Mouse (Mus musculus): ENCODE data around the gene Depdc5.

Depdc5 gene

GRCm38 (mm10) chr5:33024474-33024873 lies 161.0 kb downstream of the Depdc5 start:
- intact Hi-C loops (cut with DNase I), result loop anchor here (5.0 to 10.0 kb wide), 2 partner anchors 50 to 92 kb away; no protein-coding TSS in a partner anchor

DNA sequence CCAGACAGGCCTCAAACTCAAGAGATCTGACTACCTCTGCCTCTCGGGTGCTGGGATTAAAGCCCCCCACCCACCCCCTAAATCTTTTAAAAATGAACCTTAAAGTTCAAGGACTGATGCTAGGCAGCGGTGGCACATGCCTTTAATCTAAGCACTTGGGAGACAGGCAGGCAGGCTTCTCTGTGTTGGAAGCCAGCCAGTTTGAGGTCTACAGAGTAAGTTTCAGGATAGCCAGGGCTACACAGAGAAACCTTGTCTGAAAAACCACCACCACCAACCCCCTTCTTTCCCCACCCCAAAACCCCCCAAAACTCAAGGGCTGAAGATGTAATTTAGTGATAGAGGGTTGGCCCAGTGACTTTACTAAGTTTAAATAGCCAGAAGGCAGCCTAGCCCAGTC lies 165.2 kb downstream of the Depdc5 start:
- intact Hi-C loops (cut with DNase I), result loop anchor here (10.0 kb wide), 1 partner anchor 54 kb away; no protein-coding TSS in a partner anchor

DNA sequence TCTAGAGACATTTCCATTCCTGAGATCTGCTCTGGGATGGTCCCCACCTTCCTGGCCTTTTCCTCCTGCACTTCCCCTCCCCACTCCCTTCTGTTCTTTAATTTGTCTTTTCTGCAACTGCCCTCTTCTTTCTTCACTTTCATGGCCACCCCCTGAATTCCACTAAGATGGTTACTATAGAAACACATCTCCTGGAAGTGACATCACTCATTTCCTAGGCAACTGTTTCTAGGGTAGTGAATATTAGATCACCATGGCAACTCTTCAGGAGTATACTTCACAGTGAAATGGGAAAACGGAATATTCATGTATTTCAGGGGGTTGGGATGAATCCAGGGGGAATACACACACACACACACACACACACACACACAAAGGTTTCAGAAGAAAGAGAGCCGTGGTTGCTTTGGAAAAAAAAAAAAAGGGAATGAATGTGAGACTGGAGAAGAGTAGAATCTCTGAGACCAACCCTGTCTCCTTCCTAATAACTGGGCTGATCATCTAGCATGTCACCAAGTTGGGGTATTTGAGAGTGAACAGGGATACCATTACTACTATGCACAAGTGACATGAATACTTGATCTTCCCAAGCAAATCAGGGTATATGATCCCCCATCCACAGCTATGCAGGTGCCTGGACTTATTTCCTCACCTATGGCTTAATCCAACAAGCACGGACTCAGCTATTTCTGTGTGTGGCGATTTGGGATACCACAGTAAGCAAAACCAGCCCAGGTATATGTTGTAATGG lies 167.1 kb downstream of the Depdc5 start:
- intact Hi-C loops (cut with DNase I), result loop anchor here (5.0 kb wide), 2 partner anchors 38 to 113 kb away; no protein-coding TSS in a partner anchor

GRCm38 (mm10) chr5:33032036-33032773 lies 168.7 kb downstream of the Depdc5 start:
- intact Hi-C loops (cut with DNase I), result loop anchor here (5.0 kb wide), 2 partner anchors 40 to 115 kb away; no protein-coding TSS in a partner anchor

DNA sequence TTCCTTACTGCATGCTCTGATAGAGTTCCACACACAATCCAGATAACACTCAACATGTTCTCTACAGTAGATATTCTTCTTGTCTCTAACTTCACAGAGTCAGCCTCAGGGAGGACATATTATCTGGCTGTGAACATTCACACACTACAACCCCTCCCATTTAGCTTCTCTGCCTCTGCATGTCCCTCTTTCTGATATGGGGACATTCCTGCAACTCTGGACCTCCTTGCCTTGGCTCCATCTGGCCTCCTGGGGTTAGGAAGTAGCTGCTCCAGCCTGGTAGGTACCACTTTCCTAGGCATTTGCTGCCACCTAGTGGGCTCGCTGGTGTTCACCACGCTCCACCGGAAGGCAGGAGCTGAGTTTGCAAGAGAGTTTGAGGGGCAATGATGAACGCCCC lies 169.6 kb downstream of the Depdc5 start:
- intact Hi-C loops (cut with DNase I), result loop anchor here (5.0 kb wide), 2 partner anchors 41 to 116 kb away; no protein-coding TSS in a partner anchor

GRCm38 (mm10) chr5:33033633-33034032 lies 170.1 kb downstream of the Depdc5 start:
- intact Hi-C loops (cut with DNase I), result loop anchor here (5.0 kb wide), 2 partner anchors 41 to 116 kb away; no protein-coding TSS in a partner anchor

- intact Hi-C loops (cut with DNase I), result loop anchor here (5.0 kb wide), 2 partner anchors 42 to 117 kb away; no protein-coding TSS in a partner anchor
These were observed 170.6 kb downstream of the Depdc5 start for GRCm38 (mm10) chr5:33034100-33034499.

DNA sequence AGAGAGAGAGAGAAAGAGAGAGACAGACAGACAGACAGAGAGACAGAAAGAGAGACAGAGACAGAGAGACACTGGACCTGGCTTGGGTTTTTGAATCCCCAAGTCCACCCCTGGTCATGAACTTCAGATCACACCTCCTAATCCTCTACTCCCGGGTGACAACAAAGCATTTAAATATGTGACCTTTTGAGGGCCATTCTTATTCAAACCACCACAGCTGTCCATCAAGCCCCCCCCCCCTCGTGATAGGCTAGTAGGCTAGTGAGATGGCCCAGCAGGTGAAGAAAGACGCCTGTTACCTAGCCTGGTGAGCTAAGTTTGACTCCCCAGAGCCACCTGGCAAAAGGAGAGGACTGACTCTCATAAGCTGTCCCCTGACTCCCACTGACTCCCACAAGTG lies 171.4 kb downstream of the Depdc5 start:
- intact Hi-C loops (cut with DNase I), result loop anchor here (5.0 kb wide), 2 partner anchors 43 to 118 kb away; no protein-coding TSS in a partner anchor

DNA sequence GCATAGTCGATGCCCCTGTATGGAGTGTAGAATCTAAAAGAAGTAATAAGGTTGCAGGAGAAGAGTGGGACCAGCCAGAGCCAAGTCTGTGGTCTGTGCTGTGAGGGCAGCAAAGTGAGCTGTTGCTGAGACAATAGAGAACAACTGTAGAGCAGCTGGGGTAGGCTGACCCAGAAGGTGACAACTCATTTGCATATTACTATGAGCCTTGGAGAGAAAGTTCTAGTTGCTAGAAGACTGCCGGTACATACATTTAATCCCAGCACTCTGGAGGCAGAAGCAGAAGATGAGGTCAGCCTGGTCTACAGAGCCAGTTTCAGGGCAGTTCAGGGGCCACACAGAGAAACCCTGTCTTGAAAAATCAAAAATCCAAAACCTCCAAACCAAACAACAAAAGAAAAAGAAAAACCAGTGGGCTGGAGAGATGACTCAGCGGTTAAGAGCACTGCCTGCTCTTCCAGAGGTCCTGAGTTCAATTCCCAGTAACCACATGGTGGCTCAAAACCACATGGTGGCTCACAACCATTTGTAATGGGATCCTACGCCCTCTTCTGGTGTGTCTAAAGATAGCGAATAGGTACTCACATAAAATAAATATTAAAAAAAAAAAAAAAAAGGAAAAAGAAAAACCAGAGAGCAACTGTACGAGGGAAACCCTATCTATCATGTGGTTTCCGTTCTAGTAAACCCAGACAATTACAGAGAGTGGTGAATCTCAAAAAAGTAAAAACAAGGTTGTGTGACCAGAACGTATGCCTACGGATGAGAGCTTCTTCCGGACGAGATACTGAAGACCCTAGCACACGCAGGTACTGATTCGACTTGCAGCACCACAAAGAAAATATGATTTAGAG lies 175.4 kb downstream of the Depdc5 start:
- intact Hi-C loops (cut with DNase I), result no loop called here

DNA sequence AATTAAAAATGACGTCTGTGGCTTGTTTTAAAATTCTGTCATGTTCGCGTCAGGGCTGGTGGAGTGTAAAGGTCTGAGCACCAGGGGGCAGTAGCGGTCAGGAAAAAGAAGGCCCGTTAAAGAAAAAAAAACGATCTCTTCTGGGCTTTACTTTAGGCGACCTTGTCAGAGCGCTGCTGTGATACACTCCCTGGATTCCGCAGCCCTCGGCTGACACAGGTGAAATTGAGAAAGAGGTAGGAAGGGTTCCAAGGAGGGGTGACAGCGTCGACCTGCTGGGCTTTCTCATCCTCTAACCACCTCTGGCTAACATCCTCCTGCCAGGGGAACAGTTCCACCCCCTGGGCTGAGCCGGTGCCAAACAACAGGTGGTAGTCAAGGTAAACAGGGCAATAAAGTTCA lies 176.0 kb downstream of the Depdc5 start:
- intact Hi-C loops (cut with DNase I), result no loop called here

DNA sequence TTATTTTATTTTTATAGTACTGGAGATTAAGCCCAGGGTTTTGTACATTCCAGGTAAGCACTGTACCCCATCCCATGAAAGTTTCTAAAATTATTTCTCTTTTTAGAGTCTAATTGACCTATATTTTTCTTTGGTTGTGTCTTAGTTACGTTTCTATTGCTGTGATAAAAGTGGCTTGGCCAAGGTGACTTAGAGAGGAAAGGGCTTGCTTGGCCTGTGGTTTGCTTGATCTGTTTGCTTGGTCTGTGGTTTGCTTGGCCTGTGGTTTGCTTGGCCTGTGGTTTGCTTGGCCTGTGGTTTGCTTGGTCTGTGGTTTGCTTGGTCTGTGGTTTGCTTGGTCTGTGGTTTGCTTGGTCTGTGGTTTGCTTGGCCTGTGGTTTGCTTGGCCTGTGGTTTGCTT lies 177.2 kb downstream of the Depdc5 start:
- intact Hi-C loops (cut with DNase I), result loop anchor here (1.0 kb wide), 1 partner anchor 102 kb away; no protein-coding TSS in a partner anchor

DNA sequence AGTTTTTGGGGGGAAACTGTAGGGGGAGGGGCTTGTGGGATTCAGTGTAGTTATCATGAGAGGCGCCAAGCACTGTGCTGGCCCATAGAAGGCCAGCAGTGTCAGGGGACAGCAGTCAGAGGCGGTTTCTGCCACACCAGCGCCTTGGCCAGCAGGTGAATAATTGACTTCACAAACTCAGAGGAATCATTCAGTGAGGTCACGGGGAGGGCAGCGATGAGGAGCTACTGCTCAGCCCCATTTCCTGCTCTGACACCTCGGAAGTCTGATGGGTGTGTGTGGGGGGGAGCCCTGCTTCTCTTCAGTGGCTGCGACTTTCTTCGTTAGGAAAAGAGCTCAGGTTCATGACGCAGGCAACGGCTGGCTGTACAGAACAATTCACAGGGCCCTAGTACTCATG lies 179.9 kb downstream of the Depdc5 start:
- intact Hi-C loops (cut with DNase I), result no loop called here
